Mouse (Mus musculus) spleen, embryonic (tissue): ENCODE measurements at regions not wholly inside any gene's neighbourhood (a gene's known extent, or its start where the extent isn't known, plus 50 kb on each side); places are given as distances from the start of the nearest gene placed in this dataset.

Experiments used
- CTCF ChIA-PET: fragments of 350-600 bp; sonication (Branson Sonifier 250); formaldehyde crosslinking; loops from one replicate; lab custom pipeline; 2022; lab: Charles Lee

DNA sequence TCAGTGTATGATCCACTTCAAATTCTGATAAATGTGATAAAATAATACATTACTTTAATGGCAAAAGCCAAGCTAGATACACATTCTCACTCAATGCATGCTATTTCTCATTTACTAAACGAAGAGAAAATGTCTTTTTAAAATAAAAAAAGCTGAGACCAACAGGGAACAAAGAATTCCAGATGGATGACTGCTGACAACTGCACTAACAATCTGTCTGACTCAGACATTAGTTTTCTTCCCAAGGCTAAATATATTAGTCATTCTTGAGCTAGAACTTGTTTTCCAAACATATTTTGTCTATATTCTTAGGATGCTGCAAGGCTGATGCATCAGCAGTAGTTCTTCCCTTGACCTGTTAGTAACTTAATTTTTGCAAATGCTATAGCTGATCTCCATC, 1008.2 kb downstream of the Sis start:
- CTCF ChIA-PET = no interaction called here

DNA sequence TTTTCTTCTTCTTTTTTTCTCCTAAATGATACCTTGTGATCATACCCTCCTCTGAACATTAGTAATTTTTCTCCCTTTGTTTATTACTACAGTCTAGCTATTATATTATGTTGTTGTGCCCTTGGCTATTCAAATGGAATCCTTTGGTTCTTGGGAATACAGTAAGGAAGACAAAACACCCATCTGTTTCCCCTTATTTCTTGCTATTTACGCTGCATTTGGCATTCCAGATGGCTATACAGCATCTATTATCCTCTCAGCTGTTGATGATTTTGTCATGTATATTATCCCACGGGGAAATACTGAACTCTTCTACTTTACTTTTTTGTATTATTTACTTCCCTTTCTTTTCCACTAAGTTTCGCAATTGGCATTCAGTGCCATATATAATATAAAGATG, 1047.8 kb downstream of the Sis start:
- CTCF ChIA-PET = no interaction called here

DNA sequence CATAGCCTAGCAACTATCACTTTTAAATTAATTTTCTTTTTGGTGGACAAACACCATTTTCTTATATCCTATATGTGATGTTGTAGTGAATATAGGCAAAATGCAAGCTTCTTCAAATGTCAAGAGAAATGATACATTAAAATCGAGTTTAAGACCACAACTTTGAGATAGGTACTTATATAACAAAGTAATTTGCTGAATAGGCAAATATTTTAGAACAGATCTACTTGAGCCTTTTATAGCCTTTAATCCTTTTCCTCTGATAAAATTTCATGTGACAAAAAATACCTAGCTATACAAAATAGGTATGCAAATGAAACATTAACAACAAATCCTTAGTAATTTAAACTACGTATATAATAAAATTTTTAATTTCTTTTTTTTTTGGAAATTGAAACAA, 1053.9 kb downstream of the Sis start:
- CTCF ChIA-PET = interaction anchor here (0.6 kb wide), 1 partner anchor 36 kb away, joined by 7 read pairs; no protein-coding TSS in a partner anchor

DNA sequence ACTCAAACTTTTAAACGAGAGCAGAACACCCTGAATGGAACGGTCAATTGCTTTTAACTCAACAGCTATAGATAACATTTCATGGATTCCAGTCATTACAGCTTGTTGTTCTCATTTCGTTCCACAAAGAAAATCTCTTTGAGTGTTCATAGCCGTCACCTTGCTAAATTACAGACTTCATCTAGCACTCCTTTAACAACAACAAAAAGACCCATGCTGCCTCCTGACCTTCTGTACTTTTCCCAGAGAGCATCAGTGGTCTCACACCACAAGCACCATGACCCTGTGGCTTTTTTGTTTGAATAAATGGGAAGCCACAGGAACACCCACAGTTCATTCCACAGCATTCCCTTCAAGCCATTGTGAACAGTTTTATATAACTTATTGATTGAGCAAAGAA, 1058.4 kb downstream of the Sis start:
- CTCF ChIA-PET = no interaction called here

DNA sequence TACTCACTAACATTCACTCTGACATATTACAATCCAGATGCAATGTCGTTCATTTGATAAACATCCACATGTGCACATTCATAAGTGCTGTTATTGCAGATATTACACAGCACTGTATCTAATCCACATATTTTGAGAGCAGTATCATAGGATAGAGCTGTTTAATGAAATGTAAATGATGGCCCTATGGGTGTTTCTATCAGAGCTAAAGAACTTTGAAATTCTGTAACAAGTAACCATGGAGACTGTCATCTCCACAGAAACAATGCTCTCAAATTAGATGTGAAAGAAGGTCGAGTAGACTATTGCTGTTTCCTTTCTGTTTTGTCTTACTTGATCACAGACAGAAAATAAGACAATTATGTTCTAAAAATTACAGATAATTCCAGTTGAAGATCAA, 1103.0 kb downstream of the Sis start:
- CTCF ChIA-PET = no interaction called here

DNA sequence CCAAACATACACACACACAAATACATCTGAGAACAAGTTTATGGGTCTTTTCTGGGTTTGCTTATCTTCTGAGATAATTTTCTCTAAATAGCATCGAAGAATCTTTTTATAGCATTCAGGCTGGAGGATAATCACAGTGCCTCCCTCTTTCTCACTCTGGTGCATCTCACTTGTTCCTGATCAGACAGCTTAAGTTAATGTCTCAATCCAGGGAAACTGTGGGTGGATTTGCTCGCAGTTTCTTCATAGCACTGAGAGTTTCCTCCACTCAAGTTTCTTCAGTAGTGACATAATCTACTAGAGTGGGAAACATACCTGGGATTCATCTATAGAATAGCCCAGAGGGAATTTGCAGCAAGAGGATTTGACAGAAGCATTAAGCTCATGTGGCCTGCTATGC, 1131.6 kb downstream of the Sis start:
- CTCF ChIA-PET = no interaction called here
